Mouse (Mus musculus) pancreas, adult 10 weeks (tissue): Measurements from ENCODE around the gene Aqp5. TPM values are rescaled to one million over a fixed set of nuclear protein-coding genes. Genes with fewer than 3 reads are reported as not detected.

Experiments used
- polyA plus RNA-seq: library from polyadenylated mRNA; stranded (reverse); fragments of 350-450 nt; fragmentation: Illumina TruSeq; extraction: RNeasy Lipid Tissue Mini Kit (QIAGEN cat#74804); gene quantifications from one replicate; pipeline ENCODE4 v1.2.3, GENCODE M21; 2015; ENCODE audit warnings: low read depth, low replicate concordance; ENCODE audit not compliant: insufficient read depth

Aqp5 gene
- 2.9 TPM for polyA plus RNA-seq

GRCm38 (mm10) chr15:99590429-99591084 is at the start of gene Aqp5:
Gene Aqp5 (plus strand): TSS chr15:99590782.

GRCm38 (mm10) chr15:99578802-99579485 is 11.6 kb upstream of the Aqp5 start, which contains the start of gene Aqp2:
Gene Aqp2 (plus strand): TSS chr15:99579055.

GRCm38 (mm10) chr15:99600986-99601822 is 10.6 kb downstream of the Aqp5 start, which contains the start of gene Aqp6:
Gene Aqp6 (plus strand): TSS chr15:99601400.

Other genes starting within 250 kb of the Aqp5 start
- 7.1 TPM for gene Fmnl3, start 220.3 kb upstream of the Aqp5 start, polyA plus RNA-seq
- 82.7 TPM for gene Tmbim6, start 197.9 kb upstream of the Aqp5 start, polyA plus RNA-seq
- gene Nckap5l, start 133.0 kb upstream of the Aqp5 start, polyA plus RNA-seq = 1.2 TPM
- 2.5 TPM for gene Bcdin3d, start 116.1 kb upstream of the Aqp5 start, polyA plus RNA-seq
- gene Faim2, start 62.6 kb upstream of the Aqp5 start, polyA plus RNA-seq = 2.0 TPM
- not detected for gene Aqp2, start 11.7 kb upstream of the Aqp5 start, polyA plus RNA-seq
- not detected for gene Aqp6, start 10.6 kb downstream of the Aqp5 start, polyA plus RNA-seq
- 0.52 TPM for gene Racgap1, start 60.9 kb downstream of the Aqp5 start, polyA plus RNA-seq
- 2.1 TPM for gene Asic1, start 79.6 kb downstream of the Aqp5 start, polyA plus RNA-seq
- 5.5 TPM for gene Smarcd1, start 111.3 kb downstream of the Aqp5 start, polyA plus RNA-seq
- not detected for gene Gm17349, start 114.7 kb downstream of the Aqp5 start, polyA plus RNA-seq
- 8.3 TPM for gene Gpd1, start 126.7 kb downstream of the Aqp5 start, polyA plus RNA-seq
- gene Cox14, start 134.8 kb downstream of the Aqp5 start, polyA plus RNA-seq = 22.0 TPM
- 9.9 TPM for gene Cers5, start 182.1 kb downstream of the Aqp5 start, polyA plus RNA-seq